Mouse (Mus musculus): Measurements from ENCODE around the gene Guca1b. TPM values are rescaled to one million over a fixed set of nuclear protein-coding genes. Genes with fewer than 3 reads are reported as not detected.
A peak's percentile ranks its signal among the peaks of the same experiment; 100 is the strongest.

Guca1b gene
- polyA plus RNA-seq, 1 experiment from 2014 or later, result 0.25 TPM

GRCm38 (mm10) chr17:47373991-47374390 lies 11.2 kb upstream of the Guca1b start:
- Histone ChIP-seq H3K36me3 (ENCODE audit: control insufficient read depth, insufficient read depth, low read length) (peaks cover 22% of the 10 kb centered on the region), H3K27me3 (ENCODE audit: control insufficient read depth, insufficient read depth, low read length) (no peaks in the 10 kb centered on the region), H3K9ac (ENCODE audit: low read length) (no peak overlapping the region), H3K27ac (replicated peaks; ENCODE audit: low read depth, low read length) (no peak overlapping the region), H3K4me2 (ENCODE audit: low read depth, severe bottlenecking) (no peak overlapping the region), H3K9me3 (ENCODE audit: control insufficient read depth, low read length) (no peaks in the 10 kb centered on the region; the same call in 1 of the 2 replicates), H3K4me3 (ENCODE audit: low read depth, low read length) (no peak overlapping the region), H3K4me1 (ENCODE audit: control insufficient read depth, insufficient read depth, low read length) (no peaks in the 10 kb centered on the region)
- no peak for DNase-seq (ENCODE audit: low spot score)
- 41% methylated on average over 6 of the region's 6 CpGs for WGBS
- no peak for ATAC-seq (ENCODE audit: insufficient number of reproducible peaks, low FRiP score, low TSS enrichment, low read depth)

- ATAC-seq (ENCODE audit: insufficient number of reproducible peaks, low FRiP score, low TSS enrichment, low read depth) (no peak), DNase-seq (ENCODE audit: low spot score) (no peak)
- Histone ChIP-seq H3K27me3 (ENCODE audit: control insufficient read depth, insufficient read depth, low read length) (no peaks in the 10 kb centered on the region), H3K4me3 (ENCODE audit: low read depth, low read length) (no peak overlapping the region), H3K4me1 (ENCODE audit: control insufficient read depth, insufficient read depth, low read length) (no peaks in the 10 kb centered on the region), H3K9ac (ENCODE audit: low read length) (no peak overlapping the region), H3K4me2 (ENCODE audit: low read depth, severe bottlenecking) (no peak overlapping the region), H3K27ac (replicated peaks; ENCODE audit: low read depth, low read length) (no peak overlapping the region), H3K36me3 (ENCODE audit: control insufficient read depth, insufficient read depth, low read length) (peaks cover 24% of the 10 kb centered on the region), H3K9me3 (ENCODE audit: control insufficient read depth, low read length) (no peaks in the 10 kb centered on the region; the same call in 1 of the 2 replicates)
- 91% methylated on average over 6 of the region's 6 CpGs for WGBS
Observed at GRCm38 (mm10) chr17:47376779-47377280, 8.4 kb upstream of the Guca1b start.

GRCm38 (mm10) chr17:47378133-47378532 lies 7.1 kb upstream of the Guca1b start:
- no peaks in the 10 kb centered on the region for H3K9me3 ChIP-seq (ENCODE audit: control insufficient read depth, low read length)
- H3K4me3 ChIP-seq (ENCODE audit: low read depth, low read length), result no peak overlapping the region
- WGBS, result 85% methylated on average over 15 of the region's 15 CpGs
- no peak for ATAC-seq (ENCODE audit: insufficient number of reproducible peaks, low FRiP score, low TSS enrichment, low read depth)
- peaks cover 17% of the 10 kb centered on the region for H3K36me3 ChIP-seq (ENCODE audit: control insufficient read depth, insufficient read depth, low read length)
- no peak overlapping the region for H3K4me2 ChIP-seq (ENCODE audit: low read depth, severe bottlenecking)
- H3K27me3 ChIP-seq (ENCODE audit: control insufficient read depth, insufficient read depth, low read length), result no peaks in the 10 kb centered on the region
- no peaks in the 10 kb centered on the region for H3K4me1 ChIP-seq (ENCODE audit: control insufficient read depth, insufficient read depth, low read length)
- H3K9ac ChIP-seq (ENCODE audit: low read length), result no peak overlapping the region
- no peak overlapping the region for H3K27ac ChIP-seq (replicated peaks; ENCODE audit: low read depth, low read length)
- no peak for DNase-seq (ENCODE audit: low spot score)

GRCm38 (mm10) chr17:47381917-47382316 lies 3.3 kb upstream of the Guca1b start:
- DNase-seq (ENCODE audit: low spot score) (no peak), ATAC-seq (ENCODE audit: insufficient number of reproducible peaks, low FRiP score, low TSS enrichment, low read depth) (no peak)
- Histone ChIP-seq H3K4me3 (ENCODE audit: low read depth, low read length) (no peak overlapping the region), H3K36me3 (ENCODE audit: control insufficient read depth, insufficient read depth, low read length) (peaks cover 8% of the 10 kb centered on the region), H3K4me1 (ENCODE audit: control insufficient read depth, insufficient read depth, low read length) (no peaks in the 10 kb centered on the region), H3K9ac (ENCODE audit: low read length) (no peak overlapping the region), H3K9me3 (ENCODE audit: control insufficient read depth, low read length) (no peaks in the 10 kb centered on the region), H3K27ac (replicated peaks; ENCODE audit: low read depth, low read length) (no peak overlapping the region), H3K27me3 (ENCODE audit: control insufficient read depth, insufficient read depth, low read length) (no peaks in the 10 kb centered on the region), H3K4me2 (ENCODE audit: low read depth, severe bottlenecking) (no peak overlapping the region)
- 91% methylated on average over 11 of the region's 11 CpGs for WGBS

- Histone ChIP-seq H3K4me3 (ENCODE audit: low read depth, low read length) (no peak overlapping the region), H3K4me1 (ENCODE audit: control insufficient read depth, insufficient read depth, low read length) (no peaks in the 10 kb centered on the region), H3K27ac (replicated peaks; ENCODE audit: low read depth, low read length) (no peak overlapping the region), H3K9ac (ENCODE audit: low read length) (no peak overlapping the region), H3K27me3 (ENCODE audit: control insufficient read depth, insufficient read depth, low read length) (no peaks in the 10 kb centered on the region), H3K9me3 (ENCODE audit: control insufficient read depth, low read length) (no peaks in the 10 kb centered on the region), H3K36me3 (ENCODE audit: control insufficient read depth, insufficient read depth, low read length) (peaks cover 5% of the 10 kb centered on the region), H3K4me2 (ENCODE audit: low read depth, severe bottlenecking) (no peak overlapping the region)
- DNase-seq (ENCODE audit: low spot score), result no peak
- 91% methylated on average over 4 of the region's 4 CpGs for WGBS
- no peak for ATAC-seq (ENCODE audit: insufficient number of reproducible peaks, low FRiP score, low TSS enrichment, low read depth)
Observed at GRCm38 (mm10) chr17:47383266-47383665, 1.9 kb upstream of the Guca1b start.

GRCm38 (mm10) chr17:47384064-47384463 lies 1.1 kb upstream of the Guca1b start:
- DNase-seq (ENCODE audit: low spot score) (no peak), ATAC-seq (ENCODE audit: insufficient number of reproducible peaks, low FRiP score, low TSS enrichment, low read depth) (no peak)
- no peaks in the 10 kb centered on the region for H3K9me3 ChIP-seq (ENCODE audit: control insufficient read depth, low read length)
- H3K27me3 ChIP-seq (ENCODE audit: control insufficient read depth, insufficient read depth, low read length), result no peaks in the 10 kb centered on the region
- H3K36me3 ChIP-seq (ENCODE audit: control insufficient read depth, insufficient read depth, low read length), result peaks cover 2% of the 10 kb centered on the region; the same call in 1 of the 2 replicates
- no peak overlapping the region for H3K4me3 ChIP-seq (ENCODE audit: low read depth, low read length)
- no peak overlapping the region for H3K27ac ChIP-seq (replicated peaks; ENCODE audit: low read depth, low read length)
- no peak overlapping the region for H3K4me2 ChIP-seq (ENCODE audit: low read depth, severe bottlenecking)
- H3K9ac ChIP-seq (ENCODE audit: low read length), result no peak overlapping the region
- 90% methylated on average over 3 of the region's 3 CpGs for WGBS
- no peaks in the 10 kb centered on the region for H3K4me1 ChIP-seq (ENCODE audit: control insufficient read depth, insufficient read depth, low read length)

- no peaks in the 10 kb centered on the region for H3K36me3 ChIP-seq (ENCODE audit: control insufficient read depth, insufficient read depth, low read length)
- DNase-seq (ENCODE audit: low spot score), result peak; percentile 72
- 60% methylated on average over 4 of the region's 4 CpGs for WGBS
Observed at GRCm38 (mm10) chr17:47386649-47387048, 1.5 kb downstream of the Guca1b start.

GRCm38 (mm10) chr17:47394223-47394869 lies 9.2 kb downstream of the Guca1b start:
- H3K4me2 ChIP-seq (ENCODE audit: low read depth, severe bottlenecking), result peak overlapping the region; percentile 29
- H3K27ac ChIP-seq (replicated peaks; ENCODE audit: low read depth, low read length), result no peak overlapping the region
- H3K4me1 ChIP-seq (ENCODE audit: control insufficient read depth, insufficient read depth, low read length), result no peaks in the 10 kb centered on the region
- H3K36me3 ChIP-seq (ENCODE audit: control insufficient read depth, insufficient read depth, low read length), result no peaks in the 10 kb centered on the region
- 24% methylated on average over 23 of the region's 24 CpGs for WGBS
- no peaks in the 10 kb centered on the region; the same call in 1 of the 2 replicates for H3K9me3 ChIP-seq (ENCODE audit: control insufficient read depth, low read length)
- DNase-seq (ENCODE audit: low spot score), result peak; percentile 40
- peak overlapping the region; percentile 8; the same call in 1 of the 2 replicates for H3K4me3 ChIP-seq (ENCODE audit: low read depth, low read length)
- ATAC-seq (ENCODE audit: insufficient number of reproducible peaks, low FRiP score, low TSS enrichment, low read depth), result no peak
- peaks cover 27% of the 10 kb centered on the region for H3K27me3 ChIP-seq (ENCODE audit: control insufficient read depth, insufficient read depth, low read length)
- no peak overlapping the region for H3K9ac ChIP-seq (ENCODE audit: low read length)

More at GRCm38 (mm10) chr17:47386649-47387048, 1.5 kb downstream of the Guca1b start:
- no peak for ATAC-seq (ENCODE audit: insufficient number of reproducible peaks, low FRiP score, low TSS enrichment, low read depth)
- no peak overlapping the region for H3K27ac ChIP-seq (replicated peaks; ENCODE audit: low read depth, low read length)
- H3K4me2 ChIP-seq (ENCODE audit: low read depth, severe bottlenecking), result no peak overlapping the region
- no peaks in the 10 kb centered on the region for H3K9me3 ChIP-seq (ENCODE audit: control insufficient read depth, low read length)
- no peaks in the 10 kb centered on the region for H3K27me3 ChIP-seq (ENCODE audit: control insufficient read depth, insufficient read depth, low read length)
- no peaks in the 10 kb centered on the region for H3K4me1 ChIP-seq (ENCODE audit: control insufficient read depth, insufficient read depth, low read length)
- no peak overlapping the region for H3K4me3 ChIP-seq (ENCODE audit: low read depth, low read length)
- H3K9ac ChIP-seq (ENCODE audit: low read length), result no peak overlapping the region
